Mouse (Mus musculus) limb, embryonic 15.5 days (tissue): ENCODE data around the gene Nxnl2. TPM values are rescaled to one million over a fixed set of nuclear protein-coding genes. Genes with fewer than 3 reads are reported as not detected.

Experiments
- ATAC-seq: fragments of 200-750 bp; cut with Nextera tagmentation; 2 replicates; pipeline ENCODE4 v1.8.0; 2017; ENCODE audit warnings: low read depth, moderate TSS enrichment; ENCODE audit not compliant: insufficient number of reproducible peaks, low FRiP score, low TSS enrichment
- H3K27ac ChIP-seq: fragments of 300-500 bp; sonication (generic); 2 replicates; pipeline ENCODE4 v1.5.1; 2015; ENCODE audit warnings: moderate library complexity, mild to moderate bottlenecking, inconsistent platforms
- H3K27me3 ChIP-seq: fragments of 300-500 bp; sonication (generic); 2 replicates; pipeline ENCODE4 v1.6.1; 2015; ENCODE audit warnings: inconsistent platforms
- H3K36me3 ChIP-seq: fragments of 300-500 bp; sonication (generic); 2 replicates; pipeline ENCODE4 v1.6.1; 2015; ENCODE audit warnings: inconsistent platforms
- H3K4me1 ChIP-seq: fragments of 300-500 bp; sonication (generic); 2 replicates; pipeline ENCODE4 v1.6.1; 2015; ENCODE audit warnings: inconsistent platforms
- H3K4me2 ChIP-seq: fragments of 300-500 bp; sonication (generic); 2 replicates; pipeline ENCODE4 v1.6.1; 2015; ENCODE audit warnings: mild to moderate bottlenecking, inconsistent platforms
- H3K4me3 ChIP-seq: fragments of 300-500 bp; sonication (generic); 2 replicates; pipeline ENCODE4 v1.5.1; 2015; ENCODE audit warnings: mild to moderate bottlenecking, inconsistent platforms
- H3K9ac ChIP-seq: fragments of 300-500 bp; sonication (generic); 2 replicates; pipeline ENCODE4 v1.6.1; 2015; ENCODE audit warnings: inconsistent platforms
- H3K9me3 ChIP-seq: fragments of 300-500 bp; sonication (generic); 2 replicates; pipeline ENCODE4 v1.6.1; 2016; ENCODE audit warnings: inconsistent platforms
- WGBS: fragments of 180-500 bp; shearing (Covaris S2); methylation state at CpG from one replicate; pipeline ENCODE4 v1.1.7; 2015; 5-methylcytosine and 5-hydroxymethylcytosine counted together
- polyA plus RNA-seq: library from polyadenylated mRNA; unstranded; fragments of >200 nt; fragmentation: Nextera tagmentation; extraction: Ambion mirVana; gene quantifications from 2 replicates; pipeline ENCODE4 v1.2.1, GENCODE M21; 2015

Nxnl2 gene
- polyA plus RNA-seq, 1 experiment from 2014 or later: 4.2 TPM

- ATAC-seq: no peak
- H3K4me3 ChIP-seq: no peak overlapping the region
- H3K9me3 ChIP-seq: no peaks in the 10 kb centered on the region
- 84% methylated on average over 4 of the region's 4 CpGs for WGBS
- no peak overlapping the region for H3K4me2 ChIP-seq
- H3K27me3 ChIP-seq: no peaks in the 10 kb centered on the region
- H3K36me3 ChIP-seq: peaks cover 55% of the 10 kb centered on the region
- no peaks in the 10 kb centered on the region for H3K4me1 ChIP-seq
- H3K9ac ChIP-seq: no peak overlapping the region
- no peak overlapping the region for H3K27ac ChIP-seq
These were observed 17.7 kb upstream of the Nxnl2 start for GRCm38 (mm10) chr13:51152966-51153669.

- no peak for ATAC-seq
- Histone ChIP-seq H3K36me3 (peaks cover 55% of the 10 kb centered on the region), H3K4me2 (no peak overlapping the region), H3K9me3 (no peaks in the 10 kb centered on the region), H3K4me1 (no peaks in the 10 kb centered on the region), H3K27ac (no peak overlapping the region), H3K4me3 (no peak overlapping the region), H3K27me3 (no peaks in the 10 kb centered on the region), H3K9ac (no peak overlapping the region)
- 90% methylated on average over 4 of the region's 4 CpGs for WGBS
These were observed 17.2 kb upstream of the Nxnl2 start for GRCm38 (mm10) chr13:51153670-51154030.

DNA sequence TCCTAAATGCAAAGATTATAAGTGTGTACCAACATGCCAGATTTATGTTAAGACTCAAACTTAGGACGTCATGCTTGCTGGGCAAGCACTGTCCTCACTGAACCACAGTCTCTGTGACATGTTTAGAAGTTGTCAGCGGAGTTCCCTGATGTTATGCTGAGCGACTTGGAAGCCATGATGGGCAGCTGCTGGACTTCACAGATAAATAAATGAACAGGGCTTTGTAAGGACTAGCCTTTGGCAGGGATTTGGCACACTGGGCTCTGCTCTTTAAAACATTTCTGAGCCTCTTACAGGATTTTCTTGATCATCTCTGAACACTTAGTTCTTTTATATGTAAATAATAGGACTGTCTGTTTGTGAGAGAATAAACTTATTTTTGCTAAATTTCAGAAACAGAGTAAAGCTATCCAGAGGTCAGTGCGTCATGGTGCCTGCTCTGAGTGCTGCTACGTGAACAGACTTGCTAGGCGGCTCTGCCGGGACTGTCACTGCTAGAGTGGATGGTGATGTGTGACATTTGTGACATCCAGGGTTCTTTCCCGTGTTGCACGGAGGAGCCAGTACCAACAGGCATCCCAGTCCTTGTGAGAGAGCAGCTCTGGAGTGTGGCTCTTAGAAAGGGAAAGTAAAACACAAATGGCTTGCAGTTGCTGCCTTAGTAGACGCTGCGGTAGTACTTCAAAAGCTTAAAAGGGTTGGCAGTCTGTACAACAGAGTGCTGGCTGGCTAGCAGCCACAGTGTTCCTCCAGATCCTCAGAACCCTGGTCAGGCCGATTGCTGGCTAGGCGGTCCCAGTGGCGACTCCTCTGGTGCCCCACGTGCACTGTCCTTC, 15.4 kb upstream of the Nxnl2 start:
- Histone ChIP-seq H3K36me3 (peaks cover 41% of the 10 kb centered on the region), H3K4me1 (no peaks in the 10 kb centered on the region), H3K27ac (no peak overlapping the region), H3K4me2 (no peak overlapping the region), H3K4me3 (no peak overlapping the region), H3K27me3 (no peaks in the 10 kb centered on the region), H3K9me3 (no peaks in the 10 kb centered on the region), H3K9ac (no peak overlapping the region)
- no peak for ATAC-seq
- 88% methylated on average over 15 of the region's 15 CpGs for WGBS

GRCm38 (mm10) chr13:51156014-51156386, 14.8 kb upstream of the Nxnl2 start:
- no peak for ATAC-seq
- WGBS: 97% methylated on average over 6 of the region's 6 CpGs
- Histone ChIP-seq H3K9me3 (no peaks in the 10 kb centered on the region), H3K4me1 (no peaks in the 10 kb centered on the region), H3K9ac (no peak overlapping the region), H3K4me2 (no peak overlapping the region), H3K27ac (no peak overlapping the region), H3K36me3 (peaks cover 38% of the 10 kb centered on the region), H3K27me3 (no peaks in the 10 kb centered on the region), H3K4me3 (no peak overlapping the region)

DNA sequence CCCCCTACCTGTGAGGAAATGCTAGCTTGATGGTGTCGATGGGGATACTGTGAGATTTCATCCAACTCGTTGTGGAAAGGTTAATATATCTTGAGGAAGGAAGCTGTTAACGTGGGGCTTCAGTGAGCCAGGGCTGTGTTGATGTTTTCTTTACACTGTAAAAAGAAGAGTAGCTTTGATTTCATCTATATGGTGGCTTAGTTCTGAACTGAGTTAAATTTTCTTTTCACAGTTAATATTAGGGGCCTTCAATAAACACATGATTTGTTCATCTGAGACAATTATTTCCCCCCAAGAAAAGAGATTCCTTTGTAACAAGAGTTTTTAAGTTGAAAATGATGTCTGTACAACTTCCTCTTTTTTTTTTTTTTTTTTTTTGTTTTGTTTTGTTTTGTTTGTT, 13.5 kb upstream of the Nxnl2 start:
- Histone ChIP-seq H3K4me2 (no peak overlapping the region), H3K27ac (no peak overlapping the region), H3K9me3 (no peaks in the 10 kb centered on the region), H3K36me3 (peaks cover 38% of the 10 kb centered on the region), H3K4me3 (no peak overlapping the region), H3K9ac (no peak overlapping the region), H3K4me1 (no peaks in the 10 kb centered on the region), H3K27me3 (no peaks in the 10 kb centered on the region)
- ATAC-seq: no peak
- WGBS: 69% methylated on average over 3 of the region's 3 CpGs

DNA sequence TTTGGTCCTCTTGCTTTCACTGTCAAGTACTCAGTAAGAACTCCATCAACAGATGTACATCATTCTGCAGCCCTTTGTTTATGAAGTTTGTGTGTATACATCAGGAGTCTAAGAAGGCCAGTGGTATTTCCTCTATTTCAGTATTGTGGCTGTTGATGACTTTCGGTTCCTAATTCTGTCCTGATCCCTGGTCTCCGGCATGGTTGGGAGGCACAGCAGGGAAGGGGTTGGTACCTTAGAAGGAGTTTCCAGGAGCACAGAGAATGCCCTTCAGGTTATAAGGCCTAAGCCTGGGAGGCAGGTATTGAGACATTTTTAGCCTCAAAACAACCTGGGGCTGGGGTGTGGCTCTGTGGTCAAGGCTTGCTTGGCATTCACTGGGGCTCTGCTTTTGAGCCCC, 9.2 kb upstream of the Nxnl2 start:
- no peak overlapping the region for H3K9ac ChIP-seq
- H3K27ac ChIP-seq: 0 out of 2 replicates have a peak overlapping the region, but pooled peaks have one; percentile 3
- peaks cover 2% of the 10 kb centered on the region; the same call in 1 of the 2 replicates for H3K36me3 ChIP-seq
- no peaks in the 10 kb centered on the region for H3K9me3 ChIP-seq
- WGBS: 70% methylated on average over 2 of the region's 2 CpGs
- H3K4me3 ChIP-seq: no peak overlapping the region
- ATAC-seq: no peak
- no peak overlapping the region for H3K4me2 ChIP-seq
- H3K27me3 ChIP-seq: no peaks in the 10 kb centered on the region
- no peaks in the 10 kb centered on the region for H3K4me1 ChIP-seq

DNA sequence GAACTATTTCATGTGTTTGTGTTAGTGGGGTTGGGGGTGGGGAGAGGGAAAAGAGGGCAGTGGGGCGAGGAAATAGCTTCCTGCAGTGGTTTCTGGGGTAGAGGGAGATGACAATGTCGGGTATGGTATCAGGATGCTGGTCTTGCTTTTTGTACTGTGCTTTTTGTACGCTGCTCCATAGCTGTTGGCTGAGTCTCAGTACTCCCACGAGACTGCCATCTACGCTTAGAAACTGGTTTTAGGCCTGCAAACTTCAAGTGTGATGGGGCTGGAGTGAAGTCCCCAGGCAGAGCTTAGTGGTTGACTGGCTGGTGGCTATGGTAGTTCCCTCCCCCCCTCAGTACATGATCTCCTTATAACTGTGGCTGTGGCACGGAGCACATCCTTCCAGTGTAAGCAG, 8.6 kb upstream of the Nxnl2 start:
- Histone ChIP-seq H3K4me1 (no peaks in the 10 kb centered on the region), H3K27ac (no peak overlapping the region), H3K9me3 (no peaks in the 10 kb centered on the region), H3K27me3 (no peaks in the 10 kb centered on the region), H3K9ac (no peak overlapping the region), H3K36me3 (no peaks in the 10 kb centered on the region; the same call in 1 of the 2 replicates), H3K4me2 (no peak overlapping the region), H3K4me3 (no peak overlapping the region)
- WGBS: 82% methylated on average over 6 of the region's 6 CpGs
- ATAC-seq: no peak

- 53% methylated on average over 11 of the region's 11 CpGs for WGBS
- Histone ChIP-seq H3K4me3 (no peak overlapping the region), H3K36me3 (no peaks in the 10 kb centered on the region), H3K4me1 (peaks cover 17% of the 10 kb centered on the region), H3K9ac (no peak overlapping the region), H3K9me3 (no peaks in the 10 kb centered on the region), H3K27me3 (peaks cover 1% of the 10 kb centered on the region; the same call in 1 of the 2 replicates), H3K4me2 (no peak overlapping the region), H3K27ac (no peak overlapping the region)
- no peak for ATAC-seq
These were observed 4.1 kb upstream of the Nxnl2 start for GRCm38 (mm10) chr13:51166711-51167110.

- no peak overlapping the region for H3K27ac ChIP-seq
- no peak overlapping the region for H3K9ac ChIP-seq
- H3K4me1 ChIP-seq: peaks cover 20% of the 10 kb centered on the region
- H3K27me3 ChIP-seq: peaks cover 8% of the 10 kb centered on the region; the same call in 1 of the 2 replicates
- H3K36me3 ChIP-seq: no peaks in the 10 kb centered on the region
- H3K4me3 ChIP-seq: peak overlapping the region; percentile 50
- peak overlapping the region; percentile 97 for H3K4me2 ChIP-seq
- no peaks in the 10 kb centered on the region for H3K9me3 ChIP-seq
- WGBS: 30% methylated on average over 11 of the region's 11 CpGs
- 0 out of 2 replicates have a peak, but pooled peaks have one; percentile 10 for ATAC-seq
These were observed 607 bp upstream of the Nxnl2 start for GRCm38 (mm10) chr13:51170215-51170614.

GRCm38 (mm10) chr13:51172601-51173000, 1.8 kb downstream of the Nxnl2 start:
- H3K9me3 ChIP-seq: no peaks in the 10 kb centered on the region
- H3K27ac ChIP-seq: no peak overlapping the region
- peaks cover 8% of the 10 kb centered on the region; the same call in 1 of the 2 replicates for H3K27me3 ChIP-seq
- H3K4me1 ChIP-seq: peaks cover 20% of the 10 kb centered on the region
- no peak overlapping the region for H3K4me3 ChIP-seq
- WGBS: 80% methylated on average over 7 of the region's 7 CpGs
- ATAC-seq: no peak
- no peak overlapping the region for H3K4me2 ChIP-seq
- H3K9ac ChIP-seq: no peak overlapping the region
- no peaks in the 10 kb centered on the region for H3K36me3 ChIP-seq

- no peaks in the 10 kb centered on the region for H3K27me3 ChIP-seq
- no peak for ATAC-seq
- no peak overlapping the region for H3K4me2 ChIP-seq
- H3K4me1 ChIP-seq: no peaks in the 10 kb centered on the region
- H3K4me3 ChIP-seq: no peak overlapping the region
- no peak overlapping the region for H3K9ac ChIP-seq
- no peaks in the 10 kb centered on the region for H3K36me3 ChIP-seq
- H3K27ac ChIP-seq: no peak overlapping the region
- 86% methylated on average over 10 of the region's 10 CpGs for WGBS
- H3K9me3 ChIP-seq: no peaks in the 10 kb centered on the region
These were observed 8.1 kb downstream of the Nxnl2 start for GRCm38 (mm10) chr13:51178932-51179331.

DNA sequence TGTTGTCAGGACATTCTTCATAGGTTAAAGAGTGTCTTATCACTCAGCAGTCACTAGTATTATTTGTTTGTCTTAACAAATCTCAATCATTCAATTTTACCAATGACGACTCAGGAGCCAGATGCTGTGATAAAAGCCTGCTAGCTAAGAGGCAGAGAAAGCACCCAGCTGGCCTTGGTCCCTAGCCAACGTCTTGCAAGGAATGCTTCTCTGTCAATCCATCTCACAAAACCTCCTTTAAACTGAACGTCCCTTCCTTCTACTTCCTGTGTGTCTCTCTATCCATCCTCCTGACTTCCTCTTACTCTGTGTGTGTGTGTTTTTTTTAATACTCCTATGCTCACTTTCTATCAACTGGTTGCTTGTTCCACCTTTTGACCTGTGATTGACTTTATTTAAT, 8.5 kb downstream of the Nxnl2 start:
- Histone ChIP-seq H3K4me2 (no peak overlapping the region), H3K36me3 (no peaks in the 10 kb centered on the region), H3K9me3 (no peaks in the 10 kb centered on the region), H3K4me3 (no peak overlapping the region), H3K9ac (no peak overlapping the region), H3K27me3 (no peaks in the 10 kb centered on the region), H3K27ac (no peak overlapping the region), H3K4me1 (no peaks in the 10 kb centered on the region)
- WGBS: 52% methylated on average over 3 of the region's 3 CpGs
- no peak for ATAC-seq
